Mouse (Mus musculus) E14TG2a.4 (cell line): Measurements from ENCODE around the gene Marco.

ENCODE experiments used
- H3K27me3 ChIP-seq: 2 replicates; pipeline ENCODE4 v1.6.1; 2014; ENCODE audit warnings: low read length, control low read depth; ENCODE audit not compliant: insufficient read depth
- H3K36me3 ChIP-seq: 2 replicates; pipeline ENCODE4 v1.6.1; 2014; ENCODE audit warnings: low read length, control low read depth; ENCODE audit not compliant: insufficient read depth
- H3K4me1 ChIP-seq: replicated peaks from 2 replicates; pipeline ENCODE4 v1.6.1; 2014; ENCODE audit warnings: low read depth, low read length, control low read depth
- H3K4me3 ChIP-seq: replicated peaks from 2 replicates; pipeline ENCODE4 v1.5.1; 2014; ENCODE audit warnings: mild to moderate bottlenecking, low read length
- H3K9me3 ChIP-seq: 2 replicates; pipeline ENCODE4 v1.6.1; 2014; ENCODE audit warnings: low read length, control low read depth
- CTCF ChIP-seq: conservative IDR thresholded peaks from 2 replicates; pipeline ENCODE4 v1.5.1; 2014; ENCODE audit warnings: low read length
- NANOG ChIP-seq: IDR thresholded peaks from 2 replicates; pipeline ENCODE4 v1.6.1; 2014; ENCODE audit warnings: borderline replicate concordance, low read length, mixed read lengths
- POU5F1 ChIP-seq: IDR thresholded peaks from 2 replicates; pipeline ENCODE4 v1.6.1; 2014; ENCODE audit warnings: low read length, borderline replicate concordance

Marco gene

DNA sequence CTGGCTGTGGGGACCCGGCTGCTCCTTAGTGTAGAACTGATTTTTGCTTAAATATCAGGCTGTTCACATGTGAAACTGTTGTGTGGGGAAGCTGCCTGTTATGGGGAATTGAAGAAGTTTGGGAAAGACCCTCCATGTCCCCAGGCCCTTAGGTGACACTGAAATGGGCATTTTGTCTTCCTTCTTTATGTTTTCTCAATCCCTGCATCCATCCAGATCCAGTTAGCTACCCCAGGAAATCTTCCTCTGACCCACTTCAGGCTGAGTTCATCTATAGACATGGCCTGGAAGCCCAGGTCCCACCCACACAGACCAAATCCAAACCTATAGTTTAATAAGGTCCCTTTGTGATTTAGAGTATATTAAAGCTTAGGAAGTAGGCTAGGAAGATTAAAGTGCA is at the start of gene Marco:
Marco (minus strand) TSS at position 101 of the 400 bp plus-strand sequence.
- Histone ChIP-seq H3K9me3 (no peaks in the 10 kb centered on the region), H3K27me3 (peaks cover 12% of the 10 kb centered on the region; the same call in 1 of the 2 replicates), H3K4me3 (no peak within 1 kb of the TSS), H3K36me3 (no peaks in the 10 kb centered on the region), H3K4me1 (no peaks in the 10 kb centered on the region)
- no peak for TF ChIP-seq POU5F1
- no peak for TF ChIP-seq NANOG
- TF ChIP-seq CTCF: no peak

DNA sequence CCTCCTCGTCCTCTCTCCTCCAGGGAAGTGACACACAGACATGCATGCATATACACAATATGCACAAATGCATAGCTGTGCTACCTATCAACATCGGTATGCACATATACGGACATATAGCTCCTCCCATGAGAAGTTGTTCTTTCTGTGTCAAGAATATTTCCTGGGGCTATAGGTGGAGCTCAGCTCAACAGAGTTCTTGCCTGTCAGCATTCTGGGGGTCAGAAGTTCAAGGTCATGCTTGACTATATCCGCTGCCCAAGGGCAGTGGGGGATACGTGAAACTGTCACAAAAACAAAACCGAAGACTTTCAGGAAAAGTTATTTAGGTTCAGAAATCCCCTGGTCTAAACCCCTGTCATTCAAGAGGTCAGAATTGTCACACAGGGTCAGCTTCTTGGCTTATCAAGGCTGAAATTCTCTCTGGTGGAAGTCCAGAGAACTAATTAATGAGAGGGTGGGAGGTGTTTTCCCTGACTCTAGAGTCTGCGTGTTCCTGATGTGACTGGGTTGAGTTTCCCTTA is 34.7 kb upstream of the Marco start:
- TF ChIP-seq CTCF (no peak), POU5F1 (no peak), NANOG (no peak)
- no peaks in the 10 kb centered on the region for H3K27me3 ChIP-seq
- H3K4me3 ChIP-seq: no peak overlapping the region
- H3K4me1 ChIP-seq: peaks cover 27% of the 10 kb centered on the region
- H3K9me3 ChIP-seq: no peaks in the 10 kb centered on the region
- H3K36me3 ChIP-seq: no peaks in the 10 kb centered on the region

DNA sequence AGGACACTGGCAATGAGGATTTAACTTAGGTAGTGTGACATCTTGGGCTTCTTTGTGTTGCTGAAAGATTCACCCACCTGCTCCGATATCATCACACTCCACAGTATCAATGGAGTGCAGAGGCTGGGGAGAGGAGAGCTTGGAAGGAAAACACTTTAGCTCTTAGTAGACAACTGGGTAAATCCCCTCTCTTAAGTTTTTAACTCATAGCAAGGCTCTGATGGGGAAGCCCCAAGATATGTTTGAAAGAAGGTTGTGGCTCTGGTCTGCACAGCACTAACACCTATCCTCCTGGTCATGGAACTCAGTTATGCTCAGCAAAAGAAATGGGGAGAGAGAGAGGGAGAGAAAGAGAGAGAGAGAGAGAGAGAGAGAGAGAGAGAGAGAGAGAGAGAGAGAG is 32.2 kb upstream of the Marco start:
- H3K9me3 ChIP-seq: no peaks in the 10 kb centered on the region
- no peak overlapping the region for H3K4me3 ChIP-seq
- no peaks in the 10 kb centered on the region for H3K36me3 ChIP-seq
- H3K27me3 ChIP-seq: no peaks in the 10 kb centered on the region
- TF ChIP-seq POU5F1 (no peak), CTCF (no peak), NANOG (no peak)
- peaks cover 27% of the 10 kb centered on the region for H3K4me1 ChIP-seq

DNA sequence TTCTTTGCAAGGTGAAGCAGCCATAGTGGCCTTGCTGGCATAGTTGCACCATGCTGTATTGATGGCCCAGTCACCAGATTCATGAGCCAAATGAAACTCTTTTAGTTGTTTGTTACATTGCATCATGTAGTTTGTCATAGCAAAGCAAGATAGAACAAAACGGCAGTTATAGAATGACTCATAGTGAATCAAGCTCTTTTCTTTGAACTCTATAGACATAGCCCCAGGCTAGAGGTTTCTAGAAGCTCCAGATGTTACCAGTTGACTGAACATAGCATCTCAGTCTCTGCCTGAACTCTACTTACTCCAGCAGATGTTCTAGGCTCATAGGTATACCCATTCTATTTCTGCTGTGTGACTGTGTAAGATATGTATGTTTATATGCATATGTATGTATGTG is 31.1 kb upstream of the Marco start:
- no peaks in the 10 kb centered on the region for H3K36me3 ChIP-seq
- no peaks in the 10 kb centered on the region for H3K9me3 ChIP-seq
- no peak overlapping the region for H3K4me3 ChIP-seq
- H3K4me1 ChIP-seq: peaks cover 27% of the 10 kb centered on the region
- H3K27me3 ChIP-seq: no peaks in the 10 kb centered on the region
- no peak for TF ChIP-seq NANOG
- no peak for TF ChIP-seq POU5F1
- TF ChIP-seq CTCF: no peak

GRCm38 (mm10) chr1:120532321-120532916 is 27.6 kb upstream of the Marco start:
- TF ChIP-seq POU5F1 (no peak), NANOG (no peak), CTCF (no peak)
- Histone ChIP-seq H3K4me1 (peaks cover 8% of the 10 kb centered on the region), H3K4me3 (no peak overlapping the region), H3K9me3 (no peaks in the 10 kb centered on the region), H3K27me3 (no peaks in the 10 kb centered on the region), H3K36me3 (no peaks in the 10 kb centered on the region)

DNA sequence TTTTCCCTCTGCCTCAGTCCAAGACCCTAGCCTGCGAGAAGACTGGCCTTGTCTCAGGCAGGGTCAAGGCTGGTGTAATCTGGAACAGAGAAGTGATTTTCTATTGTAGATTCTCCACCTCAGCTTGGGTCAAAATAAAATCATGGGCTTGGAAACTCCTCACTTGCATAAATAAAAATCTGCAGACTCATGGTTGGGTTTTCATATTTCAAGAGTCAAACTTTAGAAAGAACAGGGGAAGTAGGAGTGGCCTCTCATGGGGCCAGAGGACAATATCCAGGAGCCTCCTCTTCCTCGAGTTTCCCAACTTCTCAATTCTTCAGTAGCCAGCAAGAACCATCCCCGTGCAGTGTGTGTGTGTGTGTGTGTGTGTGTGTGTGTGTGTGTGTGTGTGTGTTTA is 26.9 kb upstream of the Marco start:
- peaks cover 8% of the 10 kb centered on the region for H3K4me1 ChIP-seq
- TF ChIP-seq CTCF: no peak
- TF ChIP-seq NANOG: no peak
- no peak for TF ChIP-seq POU5F1
- H3K9me3 ChIP-seq: no peaks in the 10 kb centered on the region
- H3K4me3 ChIP-seq: no peak overlapping the region
- H3K36me3 ChIP-seq: no peaks in the 10 kb centered on the region
- no peaks in the 10 kb centered on the region for H3K27me3 ChIP-seq

GRCm38 (mm10) chr1:120529881-120530280 is 25.1 kb upstream of the Marco start:
- Histone ChIP-seq H3K9me3 (peaks cover 5% of the 10 kb centered on the region; the same call in 1 of the 2 replicates), H3K36me3 (no peaks in the 10 kb centered on the region), H3K27me3 (no peaks in the 10 kb centered on the region), H3K4me3 (no peak overlapping the region), H3K4me1 (peaks cover 8% of the 10 kb centered on the region)
- TF ChIP-seq POU5F1 (no peak), CTCF (no peak), NANOG (no peak)

GRCm38 (mm10) chr1:120517618-120518017 is 12.8 kb upstream of the Marco start:
- no peaks in the 10 kb centered on the region for H3K4me1 ChIP-seq
- 0 out of 2 replicates have a peak, but pooled peaks cover 7% of the 10 kb centered on the region for H3K27me3 ChIP-seq
- TF ChIP-seq CTCF: no peak
- TF ChIP-seq NANOG: no peak
- no peak for TF ChIP-seq POU5F1
- H3K4me3 ChIP-seq: no peak overlapping the region
- no peaks in the 10 kb centered on the region for H3K9me3 ChIP-seq
- no peaks in the 10 kb centered on the region for H3K36me3 ChIP-seq

GRCm38 (mm10) chr1:120510311-120510710 is 5.5 kb upstream of the Marco start:
- Histone ChIP-seq H3K4me1 (no peaks in the 10 kb centered on the region), H3K27me3 (no peaks in the 10 kb centered on the region), H3K4me3 (no peak overlapping the region), H3K9me3 (no peaks in the 10 kb centered on the region), H3K36me3 (no peaks in the 10 kb centered on the region)
- TF ChIP-seq CTCF (no peak), NANOG (no peak), POU5F1 (no peak)
